Mouse (Mus musculus) forebrain, embryonic 16.5 days (tissue): ENCODE measurements around the gene Socs2. TPM values are rescaled to one million over a fixed set of nuclear protein-coding genes. Genes with fewer than 3 reads are reported as not detected.

Experiments used
- ATAC-seq: fragments of 200-750 bp; cut with Nextera tagmentation; 2 replicates; pipeline ENCODE4 v1.8.0; 2017; ENCODE audit warnings: mild to moderate bottlenecking, moderate library complexity
- H3K27ac ChIP-seq: fragments of 300-500 bp; sonication (generic); 2 replicates; pipeline ENCODE4 v1.5.1; 2014; ENCODE audit warnings: low read length, control low read depth
- H3K27me3 ChIP-seq: fragments of 300-500 bp; sonication (generic); replicated peaks from 2 replicates; pipeline ENCODE4 v1.6.1; 2014; ENCODE audit warnings: low read length; ENCODE audit not compliant: control insufficient read depth, insufficient read depth
- H3K36me3 ChIP-seq: fragments of 300-500 bp; sonication (generic); 2 replicates; pipeline ENCODE4 v1.6.1; 2014; ENCODE audit not compliant: control insufficient read depth, insufficient read depth
- H3K4me1 ChIP-seq: fragments of 300-500 bp; sonication (generic); replicated peaks from 2 replicates; pipeline ENCODE4 v1.6.1; 2014; ENCODE audit warnings: low read length; ENCODE audit not compliant: control insufficient read depth, insufficient read depth
- H3K4me2 ChIP-seq: fragments of 300-500 bp; sonication (generic); 2 replicates; pipeline ENCODE4 v1.6.1; 2014; ENCODE audit warnings: mild to moderate bottlenecking, low read length, control low read depth
- H3K4me3 ChIP-seq: fragments of 300-500 bp; sonication (generic); replicated peaks from 2 replicates; pipeline ENCODE4 v1.5.1; 2014; ENCODE audit warnings: mild to moderate bottlenecking, low read length, control low read depth
- H3K9ac ChIP-seq: fragments of 300-500 bp; sonication (generic); replicated peaks from 2 replicates; pipeline ENCODE4 v1.6.1; 2014; ENCODE audit warnings: low read depth, low read length, control low read depth
- H3K9me3 ChIP-seq: fragments of 300-500 bp; sonication (generic); 2 replicates; pipeline ENCODE4 v1.6.1; 2016; ENCODE audit warnings: low read length; ENCODE audit not compliant: control insufficient read depth
- WGBS: fragments of 180-500 bp; shearing (Covaris S2); extraction: QIAGEN DNeasy Blood & Tissue Kit; methylation state at CpG from one replicate; pipeline ENCODE4 v1.1.7; 2014; 5-methylcytosine and 5-hydroxymethylcytosine counted together
- polyA plus RNA-seq: library from polyadenylated mRNA; unstranded; fragments of >200 nt; fragmentation: Nextera tagmentation; extraction: Ambion mirVana; gene quantifications from 2 replicates; pipeline ENCODE4 v1.2.1, GENCODE M21; 2015

Socs2 gene
- polyA plus RNA-seq, 1 experiment from 2014 or later: 145 TPM

GRCm38 (mm10) chr10:95414316-95415158 lies 2.4 kb downstream of the Socs2 start:
- ATAC-seq: 0 out of 2 replicates have a peak, but pooled peaks have one; percentile 8
- H3K4me2 ChIP-seq: peak overlapping the region; percentile 98
- H3K36me3 ChIP-seq: no peaks in the 10 kb centered on the region
- H3K27me3 ChIP-seq: no peaks in the 10 kb centered on the region
- H3K4me1 ChIP-seq: peaks cover 15% of the 10 kb centered on the region
- no peaks in the 10 kb centered on the region for H3K9me3 ChIP-seq
- H3K27ac ChIP-seq: peak overlapping the region; percentile 96
- 0% methylated on average over 64 of the region's 65 CpGs for WGBS
- peak overlapping the region; percentile 92 for H3K9ac ChIP-seq
- H3K4me3 ChIP-seq: peak overlapping the region; percentile 87

GRCm38 (mm10) chr10:95411139-95411538 lies 5.8 kb downstream of the Socs2 start:
- WGBS: 91% methylated on average over 9 of the region's 9 CpGs
- Histone ChIP-seq H3K4me3 (no peak overlapping the region), H3K27me3 (no peaks in the 10 kb centered on the region), H3K9ac (no peak overlapping the region), H3K9me3 (no peaks in the 10 kb centered on the region), H3K4me1 (peaks cover 7% of the 10 kb centered on the region), H3K36me3 (no peaks in the 10 kb centered on the region), H3K27ac (no peak overlapping the region), H3K4me2 (no peak overlapping the region)
- no peak for ATAC-seq

GRCm38 (mm10) chr10:95410709-95411108 lies 6.3 kb downstream of the Socs2 start:
- H3K4me1 ChIP-seq: peaks cover 7% of the 10 kb centered on the region
- no peak overlapping the region for H3K4me3 ChIP-seq
- 89% methylated on average over 7 of the region's 7 CpGs for WGBS
- no peak overlapping the region for H3K27ac ChIP-seq
- no peaks in the 10 kb centered on the region for H3K9me3 ChIP-seq
- no peaks in the 10 kb centered on the region for H3K27me3 ChIP-seq
- no peak overlapping the region for H3K4me2 ChIP-seq
- no peaks in the 10 kb centered on the region for H3K36me3 ChIP-seq
- ATAC-seq: no peak
- no peak overlapping the region for H3K9ac ChIP-seq

GRCm38 (mm10) chr10:95410209-95410608 lies 6.8 kb downstream of the Socs2 start:
- Histone ChIP-seq H3K27ac (no peak overlapping the region), H3K9ac (no peak overlapping the region), H3K36me3 (no peaks in the 10 kb centered on the region), H3K9me3 (no peaks in the 10 kb centered on the region), H3K27me3 (no peaks in the 10 kb centered on the region), H3K4me1 (peaks cover 7% of the 10 kb centered on the region), H3K4me2 (no peak overlapping the region), H3K4me3 (no peak overlapping the region)
- WGBS: 89% methylated on average over 4 of the region's 4 CpGs
- no peak for ATAC-seq

DNA sequence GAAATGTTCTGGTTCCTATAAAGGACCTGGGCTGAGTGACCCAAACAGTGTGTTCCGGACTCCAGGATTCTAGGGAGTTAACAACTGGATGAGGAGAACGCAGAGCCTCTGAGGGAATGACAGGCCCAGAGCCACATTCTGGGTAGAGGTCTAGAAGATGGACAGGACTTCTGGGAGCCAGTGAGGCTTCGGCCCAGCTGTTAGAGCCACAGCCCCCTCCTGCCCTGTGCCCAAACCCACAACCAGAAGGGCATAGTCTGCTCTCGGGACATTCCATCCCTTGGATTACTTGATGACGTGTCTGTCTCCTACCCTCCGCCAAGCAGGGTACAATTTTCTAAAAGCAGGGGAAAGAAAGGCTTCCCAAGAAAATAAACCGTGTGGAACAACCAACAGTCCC lies 7.8 kb downstream of the Socs2 start:
- Histone ChIP-seq H3K9ac (no peak overlapping the region), H3K4me3 (no peak overlapping the region), H3K27ac (no peak overlapping the region), H3K9me3 (no peaks in the 10 kb centered on the region), H3K36me3 (no peaks in the 10 kb centered on the region), H3K4me1 (peaks cover 6% of the 10 kb centered on the region), H3K4me2 (no peak overlapping the region), H3K27me3 (no peaks in the 10 kb centered on the region)
- no peak for ATAC-seq
- 81% methylated on average over 7 of the region's 7 CpGs for WGBS

DNA sequence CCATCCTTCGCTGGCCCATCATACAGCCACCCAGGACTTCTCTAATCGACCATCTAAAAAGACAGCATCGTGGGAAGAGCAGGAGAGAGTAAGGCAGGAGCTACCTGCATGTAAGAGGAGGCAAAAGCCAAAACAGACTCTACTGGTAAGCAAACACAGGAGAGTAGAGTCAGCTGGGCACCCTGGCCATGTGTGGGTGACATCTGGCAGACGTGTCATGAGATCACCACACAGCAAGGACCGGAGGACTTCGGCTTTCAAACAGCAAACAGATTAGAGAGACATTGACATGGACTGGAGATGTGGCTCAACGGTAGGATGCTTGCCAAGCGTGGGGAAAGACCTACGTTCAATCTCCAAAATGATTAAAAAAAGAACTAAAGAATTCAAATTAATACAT lies 8.5 kb downstream of the Socs2 start:
- H3K27ac ChIP-seq: no peak overlapping the region
- no peaks in the 10 kb centered on the region; the same call in none of the 2 replicates for H3K4me1 ChIP-seq
- no peaks in the 10 kb centered on the region for H3K27me3 ChIP-seq
- no peaks in the 10 kb centered on the region for H3K9me3 ChIP-seq
- H3K9ac ChIP-seq: no peak overlapping the region
- 90% methylated on average over 9 of the region's 9 CpGs for WGBS
- ATAC-seq: no peak
- no peaks in the 10 kb centered on the region for H3K36me3 ChIP-seq
- H3K4me2 ChIP-seq: no peak overlapping the region
- no peak overlapping the region for H3K4me3 ChIP-seq

GRCm38 (mm10) chr10:95407541-95408160 lies 9.3 kb downstream of the Socs2 start:
- H3K4me2 ChIP-seq: no peak overlapping the region
- H3K27me3 ChIP-seq: no peaks in the 10 kb centered on the region
- ATAC-seq: no peak
- H3K9me3 ChIP-seq: no peaks in the 10 kb centered on the region
- no peaks in the 10 kb centered on the region; the same call in none of the 2 replicates for H3K4me1 ChIP-seq
- H3K27ac ChIP-seq: no peak overlapping the region
- 76% methylated on average over 12 of the region's 12 CpGs for WGBS
- no peak overlapping the region for H3K4me3 ChIP-seq
- H3K36me3 ChIP-seq: no peaks in the 10 kb centered on the region
- no peak overlapping the region for H3K9ac ChIP-seq

DNA sequence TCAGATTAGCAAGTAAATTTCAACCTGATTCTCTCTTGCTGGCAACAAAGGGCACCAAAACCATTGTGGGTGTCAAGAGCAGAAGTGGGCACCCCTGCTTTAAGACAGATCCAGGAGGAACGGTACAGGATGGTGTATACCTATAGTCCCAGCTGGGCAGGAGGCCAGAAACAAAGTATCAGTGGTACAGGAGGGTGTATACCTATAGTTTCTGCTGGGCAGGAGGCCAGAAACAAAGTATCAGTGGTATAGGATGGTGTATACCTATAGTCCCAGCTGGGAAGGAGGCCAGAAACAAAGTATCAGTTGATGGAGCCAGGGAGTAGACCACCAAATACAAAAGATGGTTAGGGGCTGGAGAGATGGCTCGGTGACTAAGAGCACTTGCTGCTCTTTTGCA lies 12.2 kb downstream of the Socs2 start:
- no peaks in the 10 kb centered on the region for H3K36me3 ChIP-seq
- no peak overlapping the region for H3K27ac ChIP-seq
- no peak overlapping the region for H3K4me3 ChIP-seq
- H3K27me3 ChIP-seq: no peaks in the 10 kb centered on the region
- no peaks in the 10 kb centered on the region for H3K9me3 ChIP-seq
- ATAC-seq: no peak
- H3K9ac ChIP-seq: no peak overlapping the region
- WGBS: 77% methylated on average over 2 of the region's 2 CpGs
- H3K4me1 ChIP-seq: no peaks in the 10 kb centered on the region; the same call in none of the 2 replicates
- no peak overlapping the region for H3K4me2 ChIP-seq

- Histone ChIP-seq H3K4me2 (no peak overlapping the region), H3K36me3 (no peaks in the 10 kb centered on the region), H3K4me1 (peaks cover 10% of the 10 kb centered on the region), H3K27ac (no peak overlapping the region), H3K27me3 (no peaks in the 10 kb centered on the region), H3K9me3 (no peaks in the 10 kb centered on the region), H3K9ac (no peak overlapping the region), H3K4me3 (no peak overlapping the region)
- 22% methylated on average over 13 of the region's 13 CpGs for WGBS
- ATAC-seq: no peak
These were observed 17.2 kb downstream of the Socs2 start for GRCm38 (mm10) chr10:95399689-95400354.
